Mouse (Mus musculus): ENCODE data around the gene Tbx5. TPM values are rescaled to one million over a fixed set of nuclear protein-coding genes. Genes with fewer than 3 reads are reported as not detected.

Gene Tbx5
- polyA plus RNA-seq (2012; rRNA removed) = 0.01 TPM in 1 of 2 replicates, not detected in the other

DNA sequence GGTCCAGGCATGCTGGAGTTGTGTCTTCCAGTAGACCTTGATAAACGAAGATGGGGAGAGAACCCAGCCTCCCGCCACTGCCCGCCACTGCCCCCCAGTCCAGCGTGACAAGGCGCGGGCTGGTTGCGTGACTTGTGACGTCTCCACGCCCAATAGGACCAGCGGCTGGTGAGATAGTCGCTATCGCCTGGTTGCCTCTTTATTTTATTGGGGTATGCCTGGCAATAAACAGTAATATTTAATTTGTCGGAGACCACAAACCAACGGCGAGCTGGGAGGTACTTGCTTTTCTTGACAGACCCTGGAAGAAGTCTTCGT is at the start of gene Tbx5:
Tbx5 (plus strand) TSS at position 190 of the 318 bp plus-strand sequence.

Other genes starting within 250 kb of the Tbx5 start
- 2.0 TPM in 2 replicates for gene Tbx3, start 162.0 kb upstream of the Tbx5 start, polyA plus RNA-seq (2012; rRNA removed)

Data from liver, embryonic 18 days (tissue).